Mouse (Mus musculus): ENCODE measurements around the gene Cyp11a1. TPM values are rescaled to one million over a fixed set of nuclear protein-coding genes. Genes with fewer than 3 reads are reported as not detected.

Gene Cyp11a1
- polyA plus RNA-seq, 1 experiment from 2014 or later: 0.51 TPM

- no peak overlapping the region for H3K9ac ChIP-seq (replicated peaks; ENCODE audit: low read length)
- no peaks in the 10 kb centered on the region for H3K36me3 ChIP-seq (ENCODE audit: control insufficient read depth, insufficient read depth, low read length)
- no peak for DNase-seq
- no peak for ATAC-seq (ENCODE audit: low FRiP score, low TSS enrichment)
- WGBS: 76% methylated on average over 11 of the region's 11 CpGs
- no peak overlapping the region for H3K4me3 ChIP-seq (replicated peaks; ENCODE audit: low read depth, low read length)
- no peaks in the 10 kb centered on the region for H3K27me3 ChIP-seq (ENCODE audit: control insufficient read depth, insufficient read depth, low read length)
- H3K9me3 ChIP-seq (ENCODE audit: control insufficient read depth, low read length): no peaks in the 10 kb centered on the region
- no peak overlapping the region for H3K4me2 ChIP-seq (ENCODE audit: low read length)
- no peaks in the 10 kb centered on the region for H3K4me1 ChIP-seq (ENCODE audit: control insufficient read depth, insufficient read depth, low read length)
- no peak overlapping the region for H3K27ac ChIP-seq (replicated peaks; ENCODE audit: low read depth, low read length)
These were observed 36.3 kb upstream of the Cyp11a1 start for GRCm38 (mm10) chr9:57969736-57970495.

GRCm38 (mm10) chr9:57971413-57971812, 34.8 kb upstream of the Cyp11a1 start:
- no peaks in the 10 kb centered on the region for H3K36me3 ChIP-seq (ENCODE audit: control insufficient read depth, insufficient read depth, low read length)
- 94% methylated on average over 5 of the region's 5 CpGs for WGBS

GRCm38 (mm10) chr9:57972141-57972591, 34.0 kb upstream of the Cyp11a1 start:
- DNase-seq (no peak), ATAC-seq (ENCODE audit: low FRiP score, low TSS enrichment) (no peak)
- H3K4me2 ChIP-seq (ENCODE audit: low read length): no peak overlapping the region
- 64% methylated on average over 9 of the region's 9 CpGs for WGBS
- H3K4me1 ChIP-seq (ENCODE audit: control insufficient read depth, insufficient read depth, low read length): no peaks in the 10 kb centered on the region
- no peaks in the 10 kb centered on the region for H3K36me3 ChIP-seq (ENCODE audit: control insufficient read depth, insufficient read depth, low read length)
- no peak overlapping the region for H3K9ac ChIP-seq (replicated peaks; ENCODE audit: low read length)
- H3K4me3 ChIP-seq (replicated peaks; ENCODE audit: low read depth, low read length): no peak overlapping the region
- no peaks in the 10 kb centered on the region for H3K27me3 ChIP-seq (ENCODE audit: control insufficient read depth, insufficient read depth, low read length)
- no peak overlapping the region for H3K27ac ChIP-seq (replicated peaks; ENCODE audit: low read depth, low read length)
- H3K9me3 ChIP-seq (ENCODE audit: control insufficient read depth, low read length): no peaks in the 10 kb centered on the region

More at GRCm38 (mm10) chr9:57971413-57971812, 34.8 kb upstream of the Cyp11a1 start:
- Histone ChIP-seq H3K27me3 (ENCODE audit: control insufficient read depth, insufficient read depth, low read length) (no peaks in the 10 kb centered on the region), H3K9ac (replicated peaks; ENCODE audit: low read length) (no peak overlapping the region), H3K4me1 (ENCODE audit: control insufficient read depth, insufficient read depth, low read length) (no peaks in the 10 kb centered on the region), H3K4me3 (replicated peaks; ENCODE audit: low read depth, low read length) (no peak overlapping the region), H3K9me3 (ENCODE audit: control insufficient read depth, low read length) (no peaks in the 10 kb centered on the region), H3K4me2 (ENCODE audit: low read length) (no peak overlapping the region), H3K27ac (replicated peaks; ENCODE audit: low read depth, low read length) (no peak overlapping the region)
- ATAC-seq (ENCODE audit: low FRiP score, low TSS enrichment) (no peak), DNase-seq (no peak)

- Histone ChIP-seq H3K27me3 (ENCODE audit: control insufficient read depth, insufficient read depth, low read length) (no peaks in the 10 kb centered on the region), H3K9ac (replicated peaks; ENCODE audit: low read length) (no peak overlapping the region), H3K4me2 (ENCODE audit: low read length) (no peak overlapping the region), H3K4me3 (replicated peaks; ENCODE audit: low read depth, low read length) (no peak overlapping the region), H3K9me3 (ENCODE audit: control insufficient read depth, low read length) (0 out of 2 replicates have a peak, but pooled peaks cover 3% of the 10 kb centered on the region), H3K27ac (replicated peaks; ENCODE audit: low read depth, low read length) (no peak overlapping the region), H3K36me3 (ENCODE audit: control insufficient read depth, insufficient read depth, low read length) (no peaks in the 10 kb centered on the region), H3K4me1 (ENCODE audit: control insufficient read depth, insufficient read depth, low read length) (no peaks in the 10 kb centered on the region)
- DNase-seq (no peak), ATAC-seq (ENCODE audit: low FRiP score, low TSS enrichment) (no peak)
- WGBS: 74% methylated on average over 9 of the region's 9 CpGs
These were observed 33.3 kb upstream of the Cyp11a1 start for GRCm38 (mm10) chr9:57972776-57973439.

GRCm38 (mm10) chr9:57973440-57974066, 32.7 kb upstream of the Cyp11a1 start:
- no peak overlapping the region for H3K9ac ChIP-seq (replicated peaks; ENCODE audit: low read length)
- 0 out of 2 replicates have a peak, but pooled peaks cover 3% of the 10 kb centered on the region for H3K9me3 ChIP-seq (ENCODE audit: control insufficient read depth, low read length)
- no peaks in the 10 kb centered on the region for H3K27me3 ChIP-seq (ENCODE audit: control insufficient read depth, insufficient read depth, low read length)
- WGBS: 82% methylated on average over 6 of the region's 6 CpGs
- no peak for DNase-seq
- H3K4me2 ChIP-seq (ENCODE audit: low read length): no peak overlapping the region
- H3K4me3 ChIP-seq (replicated peaks; ENCODE audit: low read depth, low read length): no peak overlapping the region
- ATAC-seq (ENCODE audit: low FRiP score, low TSS enrichment): no peak
- no peaks in the 10 kb centered on the region for H3K4me1 ChIP-seq (ENCODE audit: control insufficient read depth, insufficient read depth, low read length)
- H3K36me3 ChIP-seq (ENCODE audit: control insufficient read depth, insufficient read depth, low read length): no peaks in the 10 kb centered on the region
- no peak overlapping the region for H3K27ac ChIP-seq (replicated peaks; ENCODE audit: low read depth, low read length)

DNA sequence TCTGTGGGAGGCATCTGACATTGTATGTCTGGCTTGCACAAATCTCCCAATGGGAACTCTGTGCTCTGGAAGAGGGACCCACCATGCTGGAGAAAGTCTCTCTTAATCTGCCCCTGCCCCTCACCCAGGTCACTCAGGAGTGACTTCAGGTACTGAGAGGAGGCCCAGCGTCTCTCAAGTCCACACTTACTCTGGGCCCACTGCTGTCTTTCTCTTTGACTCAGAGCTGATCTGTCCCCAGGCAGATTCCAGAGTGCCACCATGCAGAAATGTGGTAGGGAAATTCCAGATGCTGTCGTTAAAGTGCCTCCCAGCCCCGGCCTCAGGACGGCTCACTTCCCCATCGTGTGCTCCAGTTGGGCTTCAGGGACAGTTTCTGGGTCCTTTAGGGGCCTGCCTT, 32.0 kb upstream of the Cyp11a1 start:
- Histone ChIP-seq H3K4me1 (ENCODE audit: control insufficient read depth, insufficient read depth, low read length) (no peaks in the 10 kb centered on the region), H3K4me2 (ENCODE audit: low read length) (no peak overlapping the region), H3K9me3 (ENCODE audit: control insufficient read depth, low read length) (0 out of 2 replicates have a peak, but pooled peaks cover 3% of the 10 kb centered on the region), H3K27ac (replicated peaks; ENCODE audit: low read depth, low read length) (no peak overlapping the region), H3K27me3 (ENCODE audit: control insufficient read depth, insufficient read depth, low read length) (no peaks in the 10 kb centered on the region), H3K9ac (replicated peaks; ENCODE audit: low read length) (no peak overlapping the region), H3K4me3 (replicated peaks; ENCODE audit: low read depth, low read length) (no peak overlapping the region), H3K36me3 (ENCODE audit: control insufficient read depth, insufficient read depth, low read length) (no peaks in the 10 kb centered on the region)
- ATAC-seq (ENCODE audit: low FRiP score, low TSS enrichment) (no peak), DNase-seq (no peak)
- WGBS: 87% methylated on average over 5 of the region's 5 CpGs

DNA sequence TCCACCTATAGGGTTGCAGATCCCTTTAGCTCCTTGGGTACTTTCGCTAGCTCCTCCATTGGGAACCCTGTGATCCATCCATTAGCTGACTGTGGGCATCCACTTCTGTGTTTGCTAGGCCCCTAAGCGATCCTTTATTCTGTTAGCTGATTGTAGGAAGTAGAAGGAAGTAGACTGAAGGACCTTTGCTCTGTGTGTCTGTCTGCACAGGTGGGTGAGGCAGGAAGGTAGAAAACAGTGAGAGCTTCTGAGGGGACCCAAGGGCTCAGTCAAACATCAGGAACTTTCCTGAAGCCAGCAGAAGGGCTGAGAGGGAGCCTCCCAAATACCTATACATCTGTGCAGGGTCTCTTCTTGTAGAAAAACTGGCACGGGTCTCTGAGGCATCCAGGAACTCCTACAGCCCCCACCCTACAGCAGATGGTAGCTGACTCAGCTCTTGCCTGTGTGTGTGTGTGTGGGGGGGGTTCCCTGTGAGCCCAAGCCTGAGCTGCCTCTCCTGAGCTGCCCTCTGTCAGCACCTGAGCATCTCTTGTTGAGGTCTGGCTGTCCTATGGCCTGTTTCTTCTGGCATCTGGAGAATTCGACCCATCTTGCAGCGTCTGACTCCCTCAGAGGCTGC, 30.9 kb upstream of the Cyp11a1 start:
- H3K9ac ChIP-seq (replicated peaks; ENCODE audit: low read length): no peak overlapping the region
- 0 out of 2 replicates have a peak, but pooled peaks cover 3% of the 10 kb centered on the region for H3K9me3 ChIP-seq (ENCODE audit: control insufficient read depth, low read length)
- H3K36me3 ChIP-seq (ENCODE audit: control insufficient read depth, insufficient read depth, low read length): no peaks in the 10 kb centered on the region
- no peak overlapping the region for H3K4me3 ChIP-seq (replicated peaks; ENCODE audit: low read depth, low read length)
- 86% methylated on average over 5 of the region's 5 CpGs for WGBS
- ATAC-seq (ENCODE audit: low FRiP score, low TSS enrichment): no peak
- H3K4me1 ChIP-seq (ENCODE audit: control insufficient read depth, insufficient read depth, low read length): no peaks in the 10 kb centered on the region
- no peaks in the 10 kb centered on the region for H3K27me3 ChIP-seq (ENCODE audit: control insufficient read depth, insufficient read depth, low read length)
- no peak for DNase-seq
- H3K27ac ChIP-seq (replicated peaks; ENCODE audit: low read depth, low read length): no peak overlapping the region
- H3K4me2 ChIP-seq (ENCODE audit: low read length): no peak overlapping the region

DNA sequence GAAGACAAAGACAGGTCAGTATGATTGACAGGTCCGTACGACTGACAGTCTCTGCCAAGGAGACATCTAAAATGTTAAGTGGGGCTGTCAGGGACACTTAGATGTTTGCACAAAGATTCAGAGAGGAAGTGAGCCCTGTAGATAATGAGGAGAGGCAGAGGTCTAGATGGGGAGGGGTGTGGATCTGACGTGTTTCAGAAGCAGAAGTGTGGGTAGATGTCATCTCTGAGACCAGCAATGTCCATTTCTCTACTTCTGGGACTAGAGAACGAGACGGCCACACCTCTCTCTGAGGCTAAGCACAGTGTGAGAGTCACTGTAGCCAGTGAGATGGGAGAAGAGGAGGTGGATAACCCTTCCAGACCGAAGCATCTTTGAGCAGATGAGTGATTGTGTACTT, 28.2 kb upstream of the Cyp11a1 start:
- Histone ChIP-seq H3K36me3 (ENCODE audit: control insufficient read depth, insufficient read depth, low read length) (no peaks in the 10 kb centered on the region), H3K27me3 (ENCODE audit: control insufficient read depth, insufficient read depth, low read length) (no peaks in the 10 kb centered on the region), H3K4me3 (replicated peaks; ENCODE audit: low read depth, low read length) (no peak overlapping the region), H3K4me1 (ENCODE audit: control insufficient read depth, insufficient read depth, low read length) (no peaks in the 10 kb centered on the region), H3K27ac (replicated peaks; ENCODE audit: low read depth, low read length) (no peak overlapping the region), H3K4me2 (ENCODE audit: low read length) (no peak overlapping the region), H3K9me3 (ENCODE audit: control insufficient read depth, low read length) (0 out of 2 replicates have a peak, but pooled peaks cover 3% of the 10 kb centered on the region), H3K9ac (replicated peaks; ENCODE audit: low read length) (no peak overlapping the region)
- no peak for DNase-seq
- no peak for ATAC-seq (ENCODE audit: low FRiP score, low TSS enrichment)
- WGBS: 84% methylated on average over 6 of the region's 6 CpGs

Data from midbrain, embryonic 14.5 days (tissue).